Mouse (Mus musculus) limb, embryonic 12.5 days (tissue): ENCODE data around the gene Fancc. TPM values are rescaled to one million over a fixed set of nuclear protein-coding genes. Genes with fewer than 3 reads are reported as not detected.

Experiments
- ATAC-seq: fragments of 200-750 bp; cut with Nextera tagmentation; 2 replicates; pipeline ENCODE4 v1.8.0; 2017; ENCODE audit warnings: low read depth, moderate TSS enrichment; ENCODE audit not compliant: insufficient number of reproducible peaks, insufficient read depth, low FRiP score, low TSS enrichment
- H3K27ac ChIP-seq: fragments of 300-500 bp; sonication (generic); 2 replicates; pipeline ENCODE4 v1.5.1; 2016; ENCODE audit warnings: mild to moderate bottlenecking, moderate library complexity
- H3K27me3 ChIP-seq: fragments of 300-500 bp; sonication (generic); 2 replicates; pipeline ENCODE4 v1.6.1; 2016; ENCODE audit warnings: mild to moderate bottlenecking, moderate library complexity
- H3K36me3 ChIP-seq: fragments of 300-500 bp; sonication (generic); 2 replicates; pipeline ENCODE4 v1.6.1; 2016; ENCODE audit warnings: mild to moderate bottlenecking, moderate library complexity
- H3K4me1 ChIP-seq: fragments of 300-500 bp; sonication (generic); replicated peaks from 2 replicates; pipeline ENCODE4 v1.6.1; 2016
- H3K4me2 ChIP-seq: fragments of 300-500 bp; sonication (generic); 2 replicates; pipeline ENCODE4 v1.6.1; 2016; ENCODE audit warnings: mild to moderate bottlenecking, moderate library complexity
- H3K4me3 ChIP-seq: fragments of 300-500 bp; sonication (generic); replicated peaks from 2 replicates; pipeline ENCODE4 v1.5.1; 2016; ENCODE audit warnings: mild to moderate bottlenecking
- H3K9ac ChIP-seq: fragments of 300-500 bp; sonication (generic); replicated peaks from 2 replicates; pipeline ENCODE4 v1.6.1; 2016; ENCODE audit warnings: mild to moderate bottlenecking, moderate library complexity
- H3K9me3 ChIP-seq: fragments of 300-500 bp; sonication (generic); 2 replicates; pipeline ENCODE4 v1.6.1; 2016; ENCODE audit warnings: mild to moderate bottlenecking, moderate library complexity
- WGBS: fragments of 180-500 bp; shearing (Covaris S2); methylation state at CpG from one replicate; pipeline ENCODE4 v1.1.7; 2016; 5-methylcytosine and 5-hydroxymethylcytosine counted together
- polyA plus RNA-seq: library from polyadenylated mRNA; unstranded; fragments of >200 nt; fragmentation: Nextera tagmentation; extraction: Ambion mirVana; gene quantifications from 2 replicates; pipeline ENCODE4 v1.2.1, GENCODE M21; 2016

Fancc gene
- polyA plus RNA-seq, 1 experiment from 2014 or later = 28.5 TPM

DNA sequence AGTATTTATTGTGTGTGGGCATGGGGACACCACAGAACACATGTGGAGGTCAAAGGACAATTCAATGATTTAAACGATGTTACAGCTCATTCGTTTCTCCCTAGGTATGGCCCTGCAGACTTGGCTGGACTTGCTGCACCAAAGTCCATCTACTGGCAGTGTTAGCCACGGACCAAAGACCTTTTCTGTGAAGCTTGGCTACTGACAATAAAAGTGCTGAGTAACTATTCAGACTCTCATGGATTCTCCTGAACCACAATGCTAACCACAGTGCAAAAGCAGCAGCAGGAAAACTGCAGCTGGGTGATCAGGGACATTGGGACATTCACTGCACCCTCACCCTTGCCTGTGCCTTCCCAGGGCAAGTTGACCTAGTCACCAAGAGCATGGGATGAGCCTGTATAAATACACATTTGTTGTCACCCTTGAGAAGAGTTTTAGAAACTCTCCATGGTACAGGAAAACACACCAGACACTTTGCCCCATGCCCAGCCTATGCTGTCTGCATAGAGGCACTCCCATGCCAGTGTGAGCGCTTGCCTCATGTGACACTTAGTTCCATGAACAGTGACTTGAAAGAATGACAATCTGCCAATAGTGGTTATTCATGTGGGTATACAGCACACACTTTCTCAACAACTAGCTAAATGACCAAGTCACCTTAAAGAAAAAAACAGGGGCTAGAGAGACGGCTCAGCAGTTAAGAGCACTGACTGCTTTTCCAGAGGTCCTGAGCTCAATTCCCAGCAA is 151.4 kb downstream of the Fancc start:
- Histone ChIP-seq H3K4me1 (peaks cover 7% of the 10 kb centered on the region; the same call in 1 of the 2 replicates), H3K9me3 (no peaks in the 10 kb centered on the region), H3K4me2 (no peak overlapping the region), H3K9ac (no peak overlapping the region), H3K4me3 (no peak overlapping the region), H3K27me3 (no peaks in the 10 kb centered on the region), H3K36me3 (0 out of 2 replicates have a peak, but pooled peaks cover 6% of the 10 kb centered on the region), H3K27ac (no peak overlapping the region)
- 77% methylated on average over 5 of the region's 5 CpGs for WGBS
- no peak for ATAC-seq

DNA sequence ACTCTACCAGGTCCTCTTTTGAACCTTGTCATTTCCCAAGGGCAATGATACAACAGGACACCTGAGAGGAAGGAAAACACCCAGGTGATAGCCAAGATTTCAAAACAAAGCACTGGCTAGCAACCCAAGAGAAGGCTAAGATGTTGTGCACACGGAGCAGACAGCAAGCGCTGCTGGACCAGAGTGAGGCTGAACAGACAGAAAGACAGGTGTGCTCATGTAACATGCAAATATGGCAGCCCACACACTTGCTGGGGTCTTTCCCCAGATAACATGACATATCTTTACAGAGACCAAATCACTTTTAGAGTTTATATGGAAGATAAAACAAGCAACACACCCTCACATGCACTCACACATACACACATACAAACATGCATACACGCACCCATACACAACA is 152.6 kb downstream of the Fancc start:
- H3K27ac ChIP-seq = no peak overlapping the region
- H3K27me3 ChIP-seq = no peaks in the 10 kb centered on the region
- no peak overlapping the region for H3K9ac ChIP-seq
- ATAC-seq = no peak
- no peak overlapping the region for H3K4me2 ChIP-seq
- over 99% methylated on average over 3 of the region's 3 CpGs for WGBS
- peaks cover 7% of the 10 kb centered on the region; the same call in 1 of the 2 replicates for H3K4me1 ChIP-seq
- H3K9me3 ChIP-seq = no peaks in the 10 kb centered on the region
- no peak overlapping the region for H3K4me3 ChIP-seq
- H3K36me3 ChIP-seq = peaks cover 6% of the 10 kb centered on the region; the same call in 1 of the 2 replicates

DNA sequence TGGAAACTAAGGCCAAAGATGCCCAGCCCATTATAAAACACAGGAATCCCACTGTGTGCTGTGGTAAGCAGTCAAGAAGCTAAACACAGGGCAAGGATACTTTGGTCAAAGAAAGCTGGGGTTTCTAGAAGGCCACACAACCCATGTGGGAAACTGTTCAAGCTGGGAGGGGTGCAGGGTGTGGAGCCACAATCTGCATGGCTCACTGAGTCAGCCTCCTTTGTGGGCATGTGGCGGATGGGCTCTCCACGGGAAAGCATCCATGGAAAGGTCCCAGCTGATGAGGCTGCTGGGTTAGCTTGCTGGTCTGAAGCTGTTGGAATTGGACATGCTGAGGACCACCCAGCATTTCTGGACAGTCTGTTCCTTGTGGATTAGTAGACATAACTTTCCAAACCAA is 154.3 kb downstream of the Fancc start:
- Histone ChIP-seq H3K36me3 (peaks cover 6% of the 10 kb centered on the region; the same call in 1 of the 2 replicates), H3K9me3 (no peaks in the 10 kb centered on the region), H3K9ac (no peak overlapping the region), H3K4me1 (no peaks in the 10 kb centered on the region), H3K27ac (no peak overlapping the region), H3K27me3 (no peaks in the 10 kb centered on the region), H3K4me2 (no peak overlapping the region), H3K4me3 (no peak overlapping the region)
- no peak for ATAC-seq
- WGBS = 90% methylated on average over 2 of the region's 2 CpGs

DNA sequence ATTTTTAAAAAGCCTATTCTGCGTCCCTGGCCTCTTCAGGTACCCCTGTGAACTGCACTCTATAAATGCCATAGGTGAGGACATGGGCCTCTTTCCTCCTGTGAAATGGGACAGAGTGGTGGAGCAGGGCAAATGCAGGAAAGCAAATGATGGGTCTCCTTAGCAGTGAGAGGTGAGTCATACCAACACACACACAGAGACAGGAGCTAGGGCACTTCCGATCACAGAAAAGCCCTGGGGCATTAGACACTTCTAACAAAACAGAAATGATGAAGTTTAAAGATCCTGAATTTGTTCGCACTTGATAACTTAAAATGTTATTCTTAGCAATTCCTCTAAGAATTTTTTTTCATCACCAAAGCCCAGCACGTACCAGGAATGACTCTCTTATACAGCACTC is 157.1 kb downstream of the Fancc start:
- Histone ChIP-seq H3K27me3 (no peaks in the 10 kb centered on the region), H3K36me3 (peaks cover 6% of the 10 kb centered on the region; the same call in 1 of the 2 replicates), H3K9ac (no peak overlapping the region), H3K27ac (no peak overlapping the region), H3K4me3 (no peak overlapping the region), H3K4me1 (peaks cover 20% of the 10 kb centered on the region), H3K4me2 (no peak overlapping the region), H3K9me3 (no peaks in the 10 kb centered on the region)
- WGBS = 86% methylated on average over 4 of the region's 4 CpGs
- no peak for ATAC-seq

DNA sequence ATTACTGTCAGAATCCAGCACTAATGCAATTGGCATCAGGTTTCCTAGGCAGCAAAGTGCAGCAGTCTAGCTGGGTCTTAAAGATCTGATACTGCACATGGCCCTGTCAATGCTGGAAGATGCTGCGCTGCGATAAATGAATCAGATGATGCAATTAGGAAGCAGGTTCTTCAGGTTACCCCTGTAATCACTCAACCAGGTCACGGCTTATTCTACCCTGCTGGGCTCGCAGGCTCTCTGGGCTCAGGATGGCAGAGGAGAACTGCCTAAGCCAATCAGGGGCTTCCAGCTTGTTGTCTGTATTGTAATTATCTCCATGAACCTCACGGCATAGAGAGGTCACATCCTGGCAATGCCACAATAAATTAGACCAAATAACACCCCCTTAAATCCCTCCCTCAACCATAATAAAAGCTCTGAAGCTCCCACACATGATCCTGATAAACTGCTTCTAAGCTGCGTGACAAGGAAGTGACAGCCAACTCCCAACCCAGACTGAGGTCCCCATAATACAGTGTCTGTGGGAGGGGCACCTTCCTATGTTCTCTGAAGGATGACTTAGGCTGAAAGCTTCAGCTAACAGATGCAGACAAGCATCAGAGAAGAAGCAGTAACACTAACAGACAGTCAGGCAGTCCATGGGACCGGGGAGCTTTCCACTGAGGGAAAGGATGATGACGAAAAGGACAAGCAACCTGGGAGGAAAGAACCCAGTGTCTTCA is 159.7 kb downstream of the Fancc start:
- no peak for ATAC-seq
- H3K4me2 ChIP-seq = no peak overlapping the region
- H3K36me3 ChIP-seq = no peaks in the 10 kb centered on the region; the same call in 1 of the 2 replicates
- H3K4me1 ChIP-seq = peaks cover 40% of the 10 kb centered on the region
- H3K9ac ChIP-seq = no peak overlapping the region
- H3K9me3 ChIP-seq = no peaks in the 10 kb centered on the region
- H3K4me3 ChIP-seq = no peak overlapping the region
- WGBS = 31% methylated on average over 8 of the region's 8 CpGs
- no peak overlapping the region for H3K27ac ChIP-seq
- H3K27me3 ChIP-seq = no peaks in the 10 kb centered on the region

DNA sequence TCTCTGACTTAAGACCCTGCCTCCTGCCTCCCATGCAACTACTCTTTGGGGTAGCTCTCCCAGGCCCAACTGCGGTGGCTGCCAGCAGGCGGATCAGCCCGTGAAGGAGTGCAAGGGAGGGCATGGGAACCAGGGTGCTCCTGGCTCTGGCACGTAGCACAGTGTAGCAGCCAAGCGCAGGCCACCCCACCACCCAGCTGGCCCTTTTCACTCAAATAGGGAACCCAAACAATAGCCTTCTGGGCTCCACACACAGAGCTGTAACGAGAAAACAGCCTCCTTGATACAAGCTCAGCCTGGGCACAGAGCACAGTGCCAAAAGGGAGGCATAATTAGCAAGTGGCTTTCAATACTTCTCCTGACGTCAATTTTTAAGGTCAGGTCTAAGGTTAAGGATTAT is 160.7 kb downstream of the Fancc start:
- Histone ChIP-seq H3K4me1 (peaks cover 49% of the 10 kb centered on the region), H3K9me3 (no peaks in the 10 kb centered on the region), H3K9ac (no peak overlapping the region), H3K36me3 (no peaks in the 10 kb centered on the region; the same call in 1 of the 2 replicates), H3K4me2 (no peak overlapping the region), H3K27ac (peak overlapping the region; percentile 37; the same call in 1 of the 2 replicates), H3K4me3 (no peak overlapping the region), H3K27me3 (no peaks in the 10 kb centered on the region)
- WGBS = 55% methylated on average over 7 of the region's 7 CpGs
- ATAC-seq = no peak

DNA sequence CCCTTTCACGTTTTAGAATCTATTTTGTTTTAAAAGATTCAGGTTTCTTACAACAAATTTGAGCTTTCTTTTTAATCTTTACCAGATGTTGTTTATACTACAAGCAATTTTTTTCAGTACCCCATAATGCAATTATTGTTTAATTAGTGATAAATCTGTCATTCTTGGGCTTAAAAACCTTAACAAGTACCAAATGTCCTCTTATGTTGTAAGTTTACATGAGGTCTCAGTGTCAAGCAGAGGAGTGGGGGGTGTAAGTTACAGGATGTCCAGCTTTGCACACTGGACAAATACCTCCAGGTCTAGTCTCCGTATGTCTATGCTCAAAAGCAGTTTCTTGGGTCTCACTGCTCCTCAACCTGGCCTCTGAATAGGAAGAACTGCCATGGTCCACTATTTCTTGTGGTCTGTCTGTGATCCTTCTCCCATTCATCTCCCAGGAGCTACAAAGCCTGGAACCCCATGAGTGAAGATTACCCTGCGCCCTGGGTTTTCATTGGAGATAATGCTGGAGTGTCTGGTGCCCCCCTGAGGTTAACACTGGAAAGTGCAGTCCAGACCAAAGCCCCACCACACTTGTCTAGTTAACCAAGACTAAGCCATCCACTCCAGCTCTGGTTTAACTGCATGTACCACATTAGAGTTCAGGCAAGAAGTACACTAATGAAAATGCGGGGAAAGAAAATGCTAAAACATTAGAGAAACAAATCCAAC is 161.5 kb downstream of the Fancc start:
- no peak overlapping the region for H3K4me3 ChIP-seq
- peaks cover 56% of the 10 kb centered on the region for H3K4me1 ChIP-seq
- peak overlapping the region; percentile 37 for H3K27ac ChIP-seq
- H3K4me2 ChIP-seq = no peak overlapping the region
- WGBS = 23% methylated on average over 4 of the region's 4 CpGs
- no peaks in the 10 kb centered on the region; the same call in 1 of the 2 replicates for H3K36me3 ChIP-seq
- no peaks in the 10 kb centered on the region for H3K9me3 ChIP-seq
- no peaks in the 10 kb centered on the region for H3K27me3 ChIP-seq
- no peak overlapping the region for H3K9ac ChIP-seq
- ATAC-seq = no peak

DNA sequence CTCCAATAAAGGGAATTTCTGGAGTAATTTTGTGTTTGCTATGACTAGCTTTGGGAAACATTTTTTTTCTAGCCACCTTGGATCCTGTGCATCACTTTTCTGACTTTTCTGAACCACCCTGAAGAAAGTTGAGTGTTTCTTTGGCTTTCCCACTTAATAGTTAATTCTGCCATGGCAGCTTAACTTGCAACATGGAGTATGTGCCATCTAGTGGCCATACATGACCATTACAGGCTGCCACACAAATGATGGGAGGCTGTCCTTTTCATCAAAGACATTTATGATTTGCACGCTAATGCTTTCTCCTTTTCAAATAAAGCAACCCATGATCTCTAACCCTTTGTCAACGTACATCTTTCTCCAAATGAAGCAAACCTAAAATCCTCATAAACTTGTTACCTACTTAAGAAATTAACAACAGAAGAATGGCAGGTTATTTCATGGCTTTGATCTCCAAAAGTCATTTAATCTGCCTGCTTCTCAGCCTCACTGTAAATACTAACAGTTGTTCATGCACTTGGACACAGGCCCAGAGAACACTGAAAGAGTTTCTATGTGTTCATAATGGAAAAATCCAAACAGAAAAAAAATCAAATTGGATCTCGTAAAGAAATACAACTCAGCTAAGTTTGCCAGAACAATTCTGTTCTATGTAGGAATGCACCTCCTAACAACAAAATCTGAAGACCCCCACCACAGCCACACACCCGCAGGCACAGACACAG is 164.3 kb downstream of the Fancc start:
- no peak overlapping the region for H3K9ac ChIP-seq
- H3K4me2 ChIP-seq = no peak overlapping the region
- H3K4me3 ChIP-seq = no peak overlapping the region
- H3K4me1 ChIP-seq = peaks cover 83% of the 10 kb centered on the region
- H3K36me3 ChIP-seq = no peaks in the 10 kb centered on the region
- ATAC-seq = no peak
- no peaks in the 10 kb centered on the region for H3K9me3 ChIP-seq
- H3K27ac ChIP-seq = 0 out of 2 replicates have a peak overlapping the region, but pooled peaks have one; percentile 60
- 41% methylated on average over 4 of the region's 4 CpGs for WGBS
- H3K27me3 ChIP-seq = no peaks in the 10 kb centered on the region

DNA sequence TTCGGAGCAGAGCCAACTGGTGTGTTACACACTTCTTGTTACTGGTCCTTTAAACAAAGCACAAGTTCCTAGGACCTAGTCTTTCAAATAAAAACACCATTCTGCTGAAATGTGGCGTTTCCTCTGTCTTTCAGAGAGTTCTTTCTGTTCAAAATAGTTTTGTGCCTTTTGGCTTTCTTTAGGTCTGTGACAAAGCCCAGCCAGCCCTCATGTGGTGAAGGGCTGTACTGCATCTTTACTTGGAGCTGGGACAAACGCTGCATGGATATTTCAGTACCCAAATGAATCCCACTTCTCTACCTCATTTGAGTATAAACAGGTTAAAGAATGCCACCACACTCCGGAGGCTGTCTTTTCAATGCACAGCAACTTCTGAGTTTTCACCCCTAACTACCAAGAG is 165.7 kb downstream of the Fancc start:
- WGBS = 44% methylated on average over 4 of the region's 4 CpGs
- H3K27me3 ChIP-seq = no peaks in the 10 kb centered on the region
- H3K9me3 ChIP-seq = no peaks in the 10 kb centered on the region
- H3K4me1 ChIP-seq = peaks cover 69% of the 10 kb centered on the region
- H3K36me3 ChIP-seq = no peaks in the 10 kb centered on the region
- H3K9ac ChIP-seq = no peak overlapping the region
- ATAC-seq = no peak
- H3K4me2 ChIP-seq = no peak overlapping the region
- H3K27ac ChIP-seq = peak overlapping the region; percentile 85
- H3K4me3 ChIP-seq = no peak overlapping the region

DNA sequence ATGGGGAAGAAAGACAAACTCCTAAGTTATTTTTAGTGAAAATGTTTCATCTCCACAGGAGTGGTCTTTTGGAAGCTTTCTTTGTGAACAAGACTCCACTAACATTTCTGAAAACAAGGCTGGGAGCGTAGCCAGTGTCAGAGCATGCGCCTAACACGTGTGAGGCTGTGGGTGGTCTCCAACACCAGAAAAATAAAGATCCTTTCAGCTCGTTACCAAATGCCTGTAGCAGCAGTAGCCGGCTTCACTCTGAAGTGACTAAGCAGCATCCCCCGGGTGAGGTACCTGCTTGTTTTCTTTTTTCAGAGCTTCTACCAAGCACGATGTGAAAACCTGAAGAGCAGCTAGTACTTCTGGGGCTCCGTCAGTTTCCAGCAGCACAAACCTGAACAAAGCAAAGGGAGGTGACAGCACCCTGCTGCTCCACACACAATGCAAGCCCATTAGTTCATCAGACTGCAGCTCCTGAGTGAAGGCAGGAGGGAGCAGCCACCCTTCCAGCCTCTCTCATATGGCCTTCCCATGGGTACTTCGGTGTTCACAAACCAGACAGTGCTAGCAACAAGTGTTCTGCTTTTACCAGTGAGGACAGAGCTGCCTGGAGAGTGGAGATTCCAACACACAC is 166.7 kb downstream of the Fancc start:
- Histone ChIP-seq H3K36me3 (no peaks in the 10 kb centered on the region; the same call in 1 of the 2 replicates), H3K9ac (no peak overlapping the region), H3K9me3 (no peaks in the 10 kb centered on the region), H3K27ac (peak overlapping the region; percentile 85), H3K4me2 (0 out of 2 replicates have a peak overlapping the region, but pooled peaks have one; percentile 13), H3K4me3 (no peak overlapping the region), H3K27me3 (no peaks in the 10 kb centered on the region), H3K4me1 (peaks cover 69% of the 10 kb centered on the region)
- ATAC-seq = peak; percentile 16; the same call in 1 of the 2 replicates
- 18% methylated on average over 9 of the region's 9 CpGs for WGBS
